Mouse (Mus musculus): ENCODE measurements around the gene Hist1h3a. TPM values are rescaled to one million over a fixed set of nuclear protein-coding genes. Genes with fewer than 3 reads are reported as not detected.

The Hist1h3a gene
- total and polyA plus RNA-seq, 3 experiments, result 5.3 to 261 (median 139) TPM

DNA sequence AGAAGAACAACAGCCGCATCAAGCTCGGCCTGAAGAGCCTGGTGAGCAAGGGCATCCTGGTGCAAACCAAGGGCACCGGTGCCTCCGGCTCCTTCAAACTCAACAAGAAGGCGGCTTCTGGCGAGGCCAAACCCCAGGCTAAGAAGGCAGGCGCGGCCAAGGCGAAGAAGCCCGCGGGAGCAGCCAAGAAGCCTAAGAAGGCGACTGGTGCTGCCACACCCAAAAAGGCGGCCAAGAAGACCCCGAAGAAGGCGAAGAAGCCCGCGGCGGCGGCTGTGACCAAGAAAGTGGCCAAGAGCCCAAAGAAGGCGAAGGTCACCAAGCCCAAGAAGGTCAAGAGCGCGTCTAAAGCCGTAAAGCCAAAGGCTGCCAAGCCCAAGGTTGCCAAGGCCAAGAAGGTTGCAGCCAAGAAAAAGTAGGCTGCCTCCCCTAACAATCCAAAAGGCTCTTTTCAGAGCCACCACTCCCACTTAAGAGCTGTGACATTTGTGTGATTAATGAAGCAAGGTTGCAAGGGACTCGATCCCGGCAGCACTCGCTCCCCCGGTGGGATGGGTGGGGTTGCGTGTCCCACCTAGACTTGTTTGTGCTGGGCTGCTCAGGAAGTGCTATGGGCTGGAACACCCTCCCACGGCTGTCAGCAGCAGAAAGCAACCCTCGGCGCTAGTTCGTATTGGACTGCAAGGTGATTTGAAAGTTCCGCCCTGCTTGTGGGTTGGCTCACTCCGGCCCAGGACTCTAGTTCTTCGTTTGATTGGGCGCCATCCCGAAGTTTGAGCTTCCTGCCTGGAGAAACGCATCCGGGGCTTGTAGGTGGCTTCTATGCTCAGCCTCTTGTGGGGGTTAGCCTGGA, 22.9 kb downstream of the Hist1h3a start:
- Histone ChIP-seq H3K36me3 (replicated peaks) (no peaks in the 10 kb centered on the region), H3K4me1 (ENCODE audit: insufficient read depth, low read depth, low read length) (peaks cover 24% of the 10 kb centered on the region), H3K9me3 (replicated peaks) (no peaks in the 10 kb centered on the region), H3K4me3 (ENCODE audit: low read depth, low read length) (peak overlapping the region; percentile 71), H3K27me3 (ENCODE audit: insufficient read depth, low read length) (no peaks in the 10 kb centered on the region)
- TF ChIP-seq GATA2 (IDR thresholded peaks at IDR 0.05; ENCODE audit: borderline replicate concordance, low read depth, low read length) (no peak), POLR2AphosphoS5 (IDR thresholded peaks at IDR 0.05; ENCODE audit: insufficient replicate concordance, low read depth, low read length) (peak; percentile 99; the same call in 1 of the 2 replicates)
- DNase-seq (ENCODE audit: low spot score) (peak; percentile 67), ATAC-seq (ENCODE audit: extremely low read depth, insufficient number of reproducible peaks, low FRiP score, poor library complexity, severe bottlenecking) (peak; percentile 75)

DNA sequence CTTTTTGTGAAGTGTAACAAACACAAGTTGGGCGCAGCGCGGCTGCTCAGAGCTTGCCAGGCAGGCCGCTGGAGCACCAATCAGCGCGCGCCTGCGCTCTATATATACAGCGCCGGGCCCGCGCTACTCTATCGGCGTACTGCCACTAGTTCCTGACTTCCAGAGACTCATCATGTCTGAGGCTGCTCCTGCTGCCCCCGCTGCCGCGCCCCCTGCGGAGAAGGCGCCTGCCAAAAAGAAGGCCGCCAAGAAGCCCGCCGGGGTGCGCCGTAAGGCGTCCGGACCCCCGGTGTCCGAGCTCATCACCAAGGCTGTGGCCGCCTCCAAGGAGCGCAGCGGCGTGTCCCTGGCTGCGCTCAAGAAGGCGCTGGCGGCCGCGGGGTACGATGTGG, 23.5 kb downstream of the Hist1h3a start, which contains the start of gene Hist1h1c:
Hist1h1c (plus strand) TSS at position 132 of the 392 bp plus-strand sequence.
- Histone ChIP-seq H3K4me1 (ENCODE audit: insufficient read depth, low read depth, low read length) (peaks cover 21% of the 10 kb centered on the region), H3K36me3 (replicated peaks) (no peaks in the 10 kb centered on the region), H3K27me3 (ENCODE audit: insufficient read depth, low read length) (no peaks in the 10 kb centered on the region), H3K4me3 (ENCODE audit: low read depth, low read length) (peak within 1 kb of the TSS; percentile 71), H3K9me3 (replicated peaks) (no peaks in the 10 kb centered on the region)
- TF ChIP-seq POLR2AphosphoS5 (IDR thresholded peaks at IDR 0.05; ENCODE audit: insufficient replicate concordance, low read depth, low read length) (peak; percentile 70; the same call in 1 of the 2 replicates), TAL1 (conservative IDR thresholded peaks at IDR 0.05; ENCODE audit: low read depth, low read length) (no peak)
- ATAC-seq (ENCODE audit: extremely low read depth, insufficient number of reproducible peaks, low FRiP score, poor library complexity, severe bottlenecking) (peak; percentile 69), DNase-seq (ENCODE audit: low spot score) (peak; percentile 84)

DNA sequence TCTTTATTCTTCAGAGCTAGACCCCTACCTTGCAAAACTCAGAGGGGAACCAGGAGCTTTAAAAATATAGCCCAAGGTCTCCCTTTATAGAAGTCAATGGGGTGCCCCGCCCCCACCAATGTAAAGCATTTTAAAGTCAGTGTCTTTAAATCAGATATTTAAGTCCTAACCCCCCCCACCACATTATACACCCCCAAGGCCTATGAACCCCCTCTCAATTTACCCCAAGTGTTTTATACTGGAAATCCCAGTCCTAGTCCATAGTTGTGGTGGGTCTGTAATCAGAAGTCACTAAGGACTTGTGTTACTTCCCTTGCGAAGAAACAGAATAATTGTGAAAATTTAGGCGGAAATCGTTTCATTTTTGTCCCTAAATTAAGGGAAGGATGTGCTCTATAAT, 24.1 kb downstream of the Hist1h3a start:
- peak overlapping the region; percentile 71; the same call in 1 of the 2 replicates for H3K4me3 ChIP-seq (ENCODE audit: low read depth, low read length)

DNA sequence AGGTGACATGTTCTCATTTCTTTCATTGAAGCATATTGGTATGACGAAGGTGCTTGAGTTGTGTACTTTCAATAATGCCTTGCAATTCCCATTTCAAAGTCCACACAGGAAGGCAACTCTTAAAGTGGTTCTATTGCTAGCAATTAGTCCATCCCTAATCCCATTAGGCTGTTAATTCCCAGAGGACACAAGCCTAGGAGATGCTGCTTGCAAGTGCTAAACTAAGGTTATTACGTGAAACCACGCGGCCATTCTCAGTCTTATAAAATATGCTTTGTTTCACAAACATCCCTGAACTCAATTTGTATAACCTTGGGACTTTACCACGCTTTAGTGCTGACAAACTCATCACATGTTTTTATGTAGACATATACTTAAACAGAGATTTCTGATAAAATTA, 25.1 kb downstream of the Hist1h3a start:
- DNase-seq (ENCODE audit: low spot score) (no peak), ATAC-seq (ENCODE audit: extremely low read depth, insufficient number of reproducible peaks, low FRiP score, poor library complexity, severe bottlenecking) (no peak)
- H3K4me1 ChIP-seq (ENCODE audit: insufficient read depth, low read depth, low read length), result peaks cover 14% of the 10 kb centered on the region
- no peak overlapping the region for H3K4me3 ChIP-seq (ENCODE audit: low read depth, low read length)
- H3K27me3 ChIP-seq (ENCODE audit: insufficient read depth, low read length), result no peaks in the 10 kb centered on the region
- H3K36me3 ChIP-seq (replicated peaks), result no peaks in the 10 kb centered on the region
- H3K9me3 ChIP-seq (replicated peaks), result no peaks in the 10 kb centered on the region
- TF ChIP-seq CTCF (IDR thresholded peaks at IDR 0.05; ENCODE audit: low read depth, low read length), result no peak
- no peak for TF ChIP-seq POLR2AphosphoS5 (IDR thresholded peaks at IDR 0.05; ENCODE audit: insufficient replicate concordance, low read depth, low read length)
- TF ChIP-seq GATA1 (IDR thresholded peaks at IDR 0.05; ENCODE audit: borderline replicate concordance, low read length), result no peak
- no peak for TF ChIP-seq GATA2 (IDR thresholded peaks at IDR 0.05; ENCODE audit: borderline replicate concordance, low read depth, low read length)
- TF ChIP-seq TAL1 (conservative IDR thresholded peaks at IDR 0.05; ENCODE audit: low read depth, low read length), result no peak

More for the DNA sequence above, 24.1 kb downstream of the Hist1h3a start:
- H3K36me3 ChIP-seq (replicated peaks), result no peaks in the 10 kb centered on the region
- TF ChIP-seq GATA1 (IDR thresholded peaks at IDR 0.05; ENCODE audit: borderline replicate concordance, low read length) (no peak), GATA2 (IDR thresholded peaks at IDR 0.05; ENCODE audit: borderline replicate concordance, low read depth, low read length) (no peak), CTCF (IDR thresholded peaks at IDR 0.05; ENCODE audit: low read depth, low read length) (no peak), POLR2AphosphoS5 (IDR thresholded peaks at IDR 0.05; ENCODE audit: insufficient replicate concordance, low read depth, low read length) (no peak), TAL1 (conservative IDR thresholded peaks at IDR 0.05; ENCODE audit: low read depth, low read length) (no peak)
- ATAC-seq (ENCODE audit: extremely low read depth, insufficient number of reproducible peaks, low FRiP score, poor library complexity, severe bottlenecking) (no peak), DNase-seq (ENCODE audit: low spot score) (no peak)
- H3K9me3 ChIP-seq (replicated peaks), result no peaks in the 10 kb centered on the region
- peaks cover 18% of the 10 kb centered on the region for H3K4me1 ChIP-seq (ENCODE audit: insufficient read depth, low read depth, low read length)
- no peaks in the 10 kb centered on the region for H3K27me3 ChIP-seq (ENCODE audit: insufficient read depth, low read length)

DNA sequence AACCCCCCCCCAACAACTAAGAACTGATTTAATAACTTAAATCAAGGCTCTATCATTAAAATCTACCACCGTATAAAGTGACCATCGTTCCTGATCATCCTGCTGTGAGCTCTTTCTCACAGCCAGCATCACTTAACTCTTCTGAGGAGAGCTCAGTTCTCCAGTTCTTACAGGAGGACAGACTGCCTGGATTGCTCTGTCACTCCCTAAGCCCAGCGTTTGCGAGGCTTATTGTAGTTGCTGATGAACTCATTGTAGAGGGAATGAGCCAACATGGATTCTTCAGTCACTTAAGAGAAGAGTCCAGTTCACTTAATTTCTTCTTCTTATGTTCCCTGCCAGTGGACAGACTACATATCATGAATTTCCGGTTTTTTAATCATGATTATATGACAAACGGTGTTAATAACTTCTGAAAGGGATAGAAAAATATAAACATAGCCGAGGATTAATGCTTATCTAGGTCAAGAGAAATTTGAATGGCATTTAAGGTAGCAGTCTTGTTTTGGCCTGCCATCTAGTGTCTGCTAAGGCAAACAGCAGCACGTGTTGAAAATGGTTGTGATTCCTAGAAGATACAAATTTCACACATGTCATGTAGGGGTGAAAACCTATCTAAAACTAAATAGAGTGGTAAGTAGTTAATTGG, 29.9 kb downstream of the Hist1h3a start:
- H3K4me1 ChIP-seq (ENCODE audit: insufficient read depth, low read depth, low read length), result peaks cover 3% of the 10 kb centered on the region; the same call in 1 of the 2 replicates
- no peaks in the 10 kb centered on the region for H3K9me3 ChIP-seq (replicated peaks)
- H3K27me3 ChIP-seq (ENCODE audit: insufficient read depth, low read length), result peaks cover 11% of the 10 kb centered on the region
- no peak for TF ChIP-seq GATA1 (IDR thresholded peaks at IDR 0.05; ENCODE audit: borderline replicate concordance, low read length)
- peak; percentile 14; the same call in 1 of the 2 replicates for TF ChIP-seq CTCF (IDR thresholded peaks at IDR 0.05; ENCODE audit: low read depth, low read length)
- TF ChIP-seq TAL1 (conservative IDR thresholded peaks at IDR 0.05; ENCODE audit: low read depth, low read length), result no peak
- TF ChIP-seq POLR2AphosphoS5 (IDR thresholded peaks at IDR 0.05; ENCODE audit: insufficient replicate concordance, low read depth, low read length), result no peak
- TF ChIP-seq GATA2 (IDR thresholded peaks at IDR 0.05; ENCODE audit: borderline replicate concordance, low read depth, low read length), result no peak
- no peak overlapping the region for H3K4me3 ChIP-seq (ENCODE audit: low read depth, low read length)
- H3K36me3 ChIP-seq (replicated peaks), result no peaks in the 10 kb centered on the region
- ATAC-seq (ENCODE audit: extremely low read depth, insufficient number of reproducible peaks, low FRiP score, poor library complexity, severe bottlenecking) (no peak), DNase-seq (ENCODE audit: low spot score) (no peak)

DNA sequence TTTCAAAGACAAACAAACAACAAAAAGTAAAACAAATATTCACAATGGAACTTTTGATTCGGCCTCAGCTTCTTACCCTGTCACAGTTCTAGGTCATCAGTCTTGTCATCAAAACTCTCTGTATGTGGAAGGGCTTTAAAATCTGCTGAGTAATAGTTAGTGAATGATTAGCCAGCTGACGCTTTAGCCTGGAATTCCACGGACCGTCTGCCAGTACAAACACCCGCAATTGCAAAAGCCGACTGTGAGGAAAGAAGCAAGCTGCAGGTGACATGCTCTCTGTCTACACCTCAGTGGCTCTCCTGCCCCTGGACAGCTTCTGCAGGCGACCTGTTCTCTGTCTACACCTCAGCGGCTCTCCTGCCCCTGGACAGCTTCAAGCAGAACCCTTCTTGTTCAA, 31.7 kb downstream of the Hist1h3a start:
- DNase-seq (ENCODE audit: low spot score) (no peak), ATAC-seq (ENCODE audit: extremely low read depth, insufficient number of reproducible peaks, low FRiP score, poor library complexity, severe bottlenecking) (no peak)

More for the DNA sequence above, 31.7 kb downstream of the Hist1h3a start:
- Histone ChIP-seq H3K27me3 (ENCODE audit: insufficient read depth, low read length) (peaks cover 16% of the 10 kb centered on the region), H3K4me3 (ENCODE audit: low read depth, low read length) (no peak overlapping the region), H3K36me3 (replicated peaks) (no peaks in the 10 kb centered on the region), H3K9me3 (replicated peaks) (no peaks in the 10 kb centered on the region), H3K4me1 (ENCODE audit: insufficient read depth, low read depth, low read length) (peaks cover 3% of the 10 kb centered on the region; the same call in 1 of the 2 replicates)
- TF ChIP-seq GATA1 (IDR thresholded peaks at IDR 0.05; ENCODE audit: borderline replicate concordance, low read length) (no peak), GATA2 (IDR thresholded peaks at IDR 0.05; ENCODE audit: borderline replicate concordance, low read depth, low read length) (no peak), POLR2AphosphoS5 (IDR thresholded peaks at IDR 0.05; ENCODE audit: insufficient replicate concordance, low read depth, low read length) (no peak), CTCF (IDR thresholded peaks at IDR 0.05; ENCODE audit: low read depth, low read length) (no peak), TAL1 (conservative IDR thresholded peaks at IDR 0.05; ENCODE audit: low read depth, low read length) (no peak)

Data from G1E (cell line).